Mouse (Mus musculus) lung, adult 2 months (tissue): Measurements from ENCODE around the gene C1s1. TPM values are rescaled to one million over a fixed set of nuclear protein-coding genes. Genes with fewer than 3 reads are reported as not detected.
"Not testable (repeated sequence)": the region's sequence is repeated elsewhere in the genome, so short reads cannot be mapped to it uniquely, and the experiment has no call there.

Experiments
- DNase-seq: peaks from one replicate; pipeline ENCODE4 v3.0.0; 2022
- H3K4me1 ChIP-seq: fragments of 200-500 bp; 2 replicates; pipeline ENCODE4 v1.6.1; 2011; ENCODE audit warnings: low read length; ENCODE audit not compliant: control insufficient read depth, insufficient read depth
- H3K4me3 ChIP-seq: fragments of 200-500 bp; replicated peaks from 2 replicates; pipeline ENCODE3; 2011; ENCODE audit warnings: low read depth, mild to moderate bottlenecking, control low read depth, low read length; ENCODE audit errors: extremely low read depth
- CTCF ChIP-seq: fragments of 200-500 bp; IDR thresholded peaks from 2 replicates; pipeline ENCODE4 v1.5.1; 2011; ENCODE audit warnings: mild to moderate bottlenecking, low read length, control low read depth; ENCODE audit not compliant: insufficient read depth
- POLR2A ChIP-seq: fragments of 200-500 bp; IDR thresholded peaks from 2 replicates; pipeline ENCODE4 v1.6.1; 2011; ENCODE audit warnings: low read depth, mild to moderate bottlenecking, control low read depth, low read length, borderline replicate concordance; ENCODE audit errors: extremely low read depth
- WGBS: fragments of 180-500 bp; shearing (Covaris S2); methylation state at CpG from one replicate; pipeline ENCODE4 v1.1.7; 2018; 5-methylcytosine and 5-hydroxymethylcytosine counted together
- polyA plus RNA-seq: library from polyadenylated mRNA; depleted of rRNA; stranded (reverse); fragments of >200 nt; gene quantifications from 2 replicates; pipeline ENCODE4 v1.2.3, GENCODE M21; 2012

The C1s1 gene
- polyA plus RNA-seq, 1 experiment, result 101 TPM

DNA sequence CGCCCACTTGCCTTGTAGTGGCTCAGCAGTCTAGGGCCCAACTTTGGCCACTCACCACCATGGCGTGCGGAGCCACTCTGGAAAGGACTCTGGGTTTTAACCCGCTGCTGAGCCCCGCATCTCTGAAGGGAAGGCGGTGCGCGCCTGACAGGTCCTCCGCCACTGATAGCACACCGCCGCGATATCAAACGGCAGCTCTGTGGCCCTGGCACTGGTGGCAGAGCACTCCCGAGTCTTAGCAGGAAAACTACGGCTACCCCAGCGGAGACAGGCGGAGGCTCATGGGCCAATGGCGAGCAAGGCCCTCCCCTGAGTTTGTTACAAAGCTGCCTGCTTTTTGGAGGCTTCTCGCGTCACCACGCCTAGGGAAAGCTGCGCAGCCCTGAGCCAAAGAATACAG, 10.6 kb upstream of the C1s1 start:
- 62% methylated on average over 22 of the region's 22 CpGs for WGBS
- Histone ChIP-seq H3K4me1 (no peaks in the 10 kb centered on the region), H3K4me3 (no peak overlapping the region)
- DNase-seq, result no peak
- TF ChIP-seq POLR2A, result no peak
- no peak for TF ChIP-seq CTCF

DNA sequence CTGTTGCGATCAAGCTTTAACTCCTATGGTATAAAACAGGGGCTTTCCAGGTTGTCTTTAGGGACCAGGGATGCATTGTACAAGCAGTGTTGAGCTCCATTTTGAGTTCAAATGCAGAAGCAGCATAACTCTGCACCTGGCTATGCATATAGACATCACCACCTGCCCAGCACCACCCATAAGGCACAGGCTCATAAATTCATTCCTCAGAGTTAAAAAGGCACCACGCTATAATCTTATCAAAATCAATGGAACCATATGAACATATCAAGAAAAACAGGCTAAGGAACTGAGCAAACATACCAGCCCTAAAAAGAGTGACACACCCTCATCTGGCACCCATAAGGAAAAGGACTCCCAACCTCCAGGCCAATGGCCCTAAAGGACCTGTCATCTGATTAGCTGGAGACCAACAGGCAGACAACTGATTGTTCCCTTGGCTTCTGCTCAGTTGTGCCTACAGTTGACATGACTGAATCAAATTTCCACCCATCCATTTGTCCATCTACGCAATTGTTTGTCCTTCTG, 6.9 kb upstream of the C1s1 start:
- TF ChIP-seq POLR2A (no peak), CTCF (no peak)
- Histone ChIP-seq H3K4me1 (no peaks in the 10 kb centered on the region), H3K4me3 (no peak overlapping the region)
- DNase-seq, result no peak
- 81% methylated on average over 3 of the region's 3 CpGs for WGBS

- 77% methylated on average over 3 of the region's 3 CpGs for whole genome bisulfite sequencing
- not testable (repeated sequence) for DNase-seq, H3K4me3 ChIP-seq, H3K4me1 ChIP-seq
These were observed 5.8 kb upstream of the C1s1 start for GRCm38 (mm10) chr6:124547979-124548378.

DNA sequence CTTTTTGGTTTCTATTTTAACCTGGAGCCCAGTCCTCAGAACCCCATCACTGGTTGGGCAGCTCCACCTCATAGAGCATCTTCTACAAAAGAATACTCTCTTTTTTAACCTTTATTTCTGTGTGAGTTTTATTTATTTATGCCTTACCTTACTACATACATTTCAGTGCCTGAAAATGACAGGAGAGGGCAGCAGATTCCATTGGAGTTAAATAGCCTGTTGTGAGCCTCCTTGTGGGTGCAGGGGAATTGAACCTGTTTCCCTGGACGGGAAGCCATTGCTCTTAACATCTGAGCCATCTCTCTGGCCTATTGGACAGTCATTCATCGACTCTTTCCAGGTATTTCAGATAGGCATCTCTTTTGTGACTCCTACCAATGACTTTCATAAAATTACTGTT, 3.3 kb upstream of the C1s1 start:
- Histone ChIP-seq H3K4me1 (no peaks in the 10 kb centered on the region; the same call in 1 of the 2 replicates), H3K4me3 (no peak overlapping the region)
- no peak for TF ChIP-seq POLR2A
- TF ChIP-seq CTCF, result no peak
- 74% methylated on average over 2 of the region's 2 CpGs for WGBS
- no peak for DNase-seq

DNA sequence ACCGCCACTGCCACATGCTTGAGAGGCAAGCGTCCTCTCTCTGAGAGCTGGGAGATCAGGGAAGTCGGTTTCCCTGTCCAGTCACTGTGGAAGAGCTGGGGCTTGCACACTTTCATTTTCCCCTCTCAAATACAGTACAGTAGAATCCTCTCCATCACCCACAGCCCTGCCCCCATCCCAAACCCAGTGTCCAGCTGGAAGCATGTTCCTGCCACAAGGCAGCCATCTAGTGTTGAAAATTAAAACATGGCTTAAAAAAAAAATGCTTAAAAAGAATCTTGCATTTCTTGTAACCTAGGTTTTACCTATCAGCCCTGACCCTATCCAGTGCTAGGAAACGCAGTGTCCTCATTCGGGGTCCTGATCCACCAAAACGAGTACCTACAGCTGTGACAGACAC, 2.3 kb upstream of the C1s1 start:
- H3K4me1 ChIP-seq, result no peaks in the 10 kb centered on the region; the same call in 1 of the 2 replicates
- H3K4me3 ChIP-seq, result no peak overlapping the region
- DNase-seq, result no peak
- no peak for TF ChIP-seq CTCF
- no peak for TF ChIP-seq POLR2A
- WGBS, result 66% methylated on average over 6 of the region's 6 CpGs

GRCm38 (mm10) chr6:124541176-124541575, 983 bp downstream of the C1s1 start:
- WGBS, result 68% methylated on average over 2 of the region's 2 CpGs
- H3K4me1 ChIP-seq, H3K4me3 ChIP-seq, DNase-seq: not testable (repeated sequence)

- DNase-seq, H3K4me3 ChIP-seq, H3K4me1 ChIP-seq: not testable (repeated sequence)
- WGBS, result 66% methylated on average over 8 of the region's 8 CpGs
These were observed 5.9 kb downstream of the C1s1 start for GRCm38 (mm10) chr6:124536125-124536829.

- H3K4me3 ChIP-seq, result no peak overlapping the region
- 79% methylated on average over 8 of the region's 8 CpGs for WGBS
- no peak for DNase-seq
- TF ChIP-seq CTCF (no peak), POLR2A (no peak)
- no peaks in the 10 kb centered on the region for H3K4me1 ChIP-seq
These were observed 11.1 kb downstream of the C1s1 start for GRCm38 (mm10) chr6:124531077-124531476.

DNA sequence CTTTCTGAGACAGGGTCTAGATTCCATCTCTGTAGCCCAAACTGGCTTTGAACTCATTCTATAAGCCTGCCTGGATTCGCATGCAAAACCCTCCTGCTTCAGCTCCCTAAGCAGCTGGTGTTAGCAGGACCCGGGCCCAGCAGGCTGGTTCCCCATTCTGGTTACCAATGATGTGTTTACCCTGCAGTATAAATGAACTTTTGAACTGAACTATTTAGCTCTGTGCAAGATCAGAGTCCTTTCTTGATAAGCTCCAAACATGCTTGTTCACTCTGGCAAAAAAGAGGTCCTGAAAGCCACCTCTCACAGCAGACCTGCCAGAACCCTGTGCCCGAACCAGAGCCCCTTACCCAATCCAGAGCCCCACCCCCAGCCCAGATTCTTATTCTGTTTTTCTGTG, 14.3 kb downstream of the C1s1 start:
- no peak for TF ChIP-seq POLR2A
- TF ChIP-seq CTCF, result no peak
- WGBS, result 65% methylated on average over 3 of the region's 3 CpGs
- Histone ChIP-seq H3K4me1 (no peaks in the 10 kb centered on the region), H3K4me3 (no peak overlapping the region)
- no peak for DNase-seq

DNA sequence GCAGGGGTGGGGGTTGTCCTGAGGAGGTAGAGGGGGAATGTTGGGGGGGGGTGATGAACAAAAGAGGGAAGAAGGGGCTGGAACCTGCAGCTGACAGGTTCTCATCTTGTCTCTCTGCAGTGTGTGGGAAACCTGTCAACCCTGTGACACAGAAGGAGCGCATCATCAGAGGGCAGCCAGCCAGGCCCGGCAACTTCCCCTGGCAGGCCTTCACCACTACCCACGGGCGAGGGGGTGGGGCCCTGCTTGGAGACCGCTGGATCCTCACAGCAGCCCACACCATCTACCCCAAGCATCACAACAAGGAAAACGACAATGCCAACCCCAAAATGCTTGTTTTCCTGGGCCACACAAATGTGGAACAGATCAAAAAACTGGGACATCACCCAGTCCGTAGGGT, 20.1 kb downstream of the C1s1 start:
- DNase-seq, H3K4me1 ChIP-seq, H3K4me3 ChIP-seq: not testable (repeated sequence)
- WGBS, result 72% methylated on average over 7 of the region's 7 CpGs

- not testable (repeated sequence) for H3K4me3 ChIP-seq, H3K4me1 ChIP-seq, DNase-seq
- 94% methylated on average over 4 of the region's 4 CpGs for WGBS
These were observed 24.4 kb downstream of the C1s1 start for GRCm38 (mm10) chr6:124517733-124518132.
